Mouse (Mus musculus) left cerebral cortex, postnatal 10 days (tissue): ENCODE results near the gene Alyref. TPM values are rescaled to one million over a fixed set of nuclear protein-coding genes. Genes with fewer than 3 reads are reported as not detected.
A peak's percentile ranks its signal among the peaks of the same experiment; 100 is the strongest.
"Not testable (repeated sequence)": the region's sequence is repeated elsewhere in the genome, so short reads cannot be mapped to it uniquely, and the experiment has no call there.

Experiments used
- DNase-seq, 2 experiments: peaks; one replicate each; pipeline ENCODE4 v3.0.0; 2021 to 2022; ENCODE audit warnings: low spot score in 2 of 2, mixed read lengths in 1 of 2; ENCODE audit errors: extremely low spot score in 1 of 2
- intact Hi-C: fragments of 180-260 bp; cut with DNase I; formaldehyde crosslinking; loops from one replicate; pipeline ENCODE4 v1.15.1; 2025
- total RNA-seq, 2 experiments: library from RNA; stranded (reverse); gene quantifications; 2 replicates each; pipeline ENCODE4 v1.2.3; 2021

The Alyref gene
- total RNA-seq, 2 experiments from 2014 or later, result 69.3 to 76.5 TPM

- intact Hi-C loops, result no loop called here
- no peak for DNase-seq
Measured at GRCm38 (mm10) chr11:120609250-120609649, 11.1 kb upstream of the Alyref start.

DNA sequence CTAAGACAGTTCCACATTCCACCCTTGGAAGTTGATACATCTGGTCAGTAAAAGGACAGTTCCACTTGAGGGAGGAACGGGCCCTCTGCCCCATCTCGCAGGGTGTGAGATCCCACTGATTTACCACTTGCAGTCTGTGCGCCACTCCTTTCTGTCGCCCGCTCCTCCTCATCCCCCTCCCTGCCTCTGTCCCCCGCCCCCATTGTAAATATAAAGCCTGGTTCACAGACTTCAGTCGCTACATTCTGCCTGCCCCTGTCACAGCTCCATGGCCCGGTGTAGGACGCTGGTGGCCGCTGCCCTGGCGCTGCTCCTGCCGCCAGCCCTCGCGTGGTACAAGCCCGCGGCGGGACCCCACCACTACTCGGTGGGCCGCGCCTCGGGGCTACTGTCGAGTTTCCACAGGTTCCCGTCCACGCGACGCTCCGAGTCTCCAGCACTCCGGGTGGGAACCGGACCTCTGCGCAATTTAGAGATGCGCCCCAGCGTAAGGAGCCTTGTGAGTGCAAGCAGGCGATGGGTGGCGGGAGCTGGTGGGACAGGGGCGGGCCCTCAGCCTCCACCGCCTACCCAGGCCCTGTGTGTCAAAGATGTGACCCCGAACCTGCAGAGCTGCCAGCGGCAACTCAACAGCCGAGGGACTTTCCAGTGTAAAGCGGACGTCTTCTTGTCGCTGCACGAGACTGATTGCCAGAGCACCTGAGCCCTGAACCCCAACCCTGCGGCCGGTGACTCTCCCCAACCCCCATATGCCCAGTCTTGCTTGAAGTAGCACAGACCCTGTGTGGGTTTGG lies 10.3 kb upstream of the Alyref start, which contains the start of gene Npb:
Gene Npb (plus strand): TSS at position 237 of the 794 bp plus-strand sequence.
- intact Hi-C loops, result no loop called here
- no peak for DNase-seq

DNA sequence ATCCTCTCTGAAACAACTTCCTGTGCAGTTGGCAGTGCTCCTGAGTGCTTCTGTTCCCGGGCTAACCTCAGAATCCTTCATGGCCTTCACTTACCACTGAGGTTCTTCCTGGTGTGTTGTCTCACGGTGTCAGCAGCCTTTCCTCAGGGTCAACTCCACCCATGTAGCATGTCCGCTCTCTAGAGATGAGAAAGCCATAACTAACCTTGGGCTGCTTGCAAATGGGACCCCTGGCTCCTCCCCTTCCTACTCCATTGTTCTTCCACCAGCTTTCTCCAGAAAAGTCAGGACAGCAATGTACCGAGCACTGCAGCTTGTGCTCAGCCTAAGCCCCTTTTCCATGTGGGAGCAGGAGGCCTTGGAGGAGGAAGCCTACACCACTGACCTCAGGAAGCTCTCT lies 8.6 kb upstream of the Alyref start:
- no peak for DNase-seq
- intact Hi-C loops, result no loop called here

DNA sequence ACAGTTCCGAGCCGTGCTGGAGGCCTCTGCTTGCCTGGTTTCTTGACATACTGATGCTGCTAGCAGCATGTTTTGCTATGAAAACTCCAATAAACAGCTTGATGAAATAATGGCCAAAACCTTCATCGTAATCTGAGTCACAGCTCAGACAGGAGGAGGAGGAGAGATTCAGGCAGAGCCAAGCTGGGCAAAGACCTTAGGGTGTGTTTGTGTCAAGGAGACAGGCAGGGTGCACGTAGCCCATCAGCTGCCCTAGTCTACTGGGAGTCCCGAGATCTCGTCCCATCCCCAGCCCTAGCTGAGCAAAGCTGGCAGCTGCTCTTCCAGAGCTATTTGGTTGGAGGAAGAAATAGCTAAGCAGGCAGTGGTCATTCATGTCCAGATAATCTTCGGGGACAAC lies 7.5 kb upstream of the Alyref start:
- intact Hi-C loops, result no loop called here
- no peak for DNase-seq

DNA sequence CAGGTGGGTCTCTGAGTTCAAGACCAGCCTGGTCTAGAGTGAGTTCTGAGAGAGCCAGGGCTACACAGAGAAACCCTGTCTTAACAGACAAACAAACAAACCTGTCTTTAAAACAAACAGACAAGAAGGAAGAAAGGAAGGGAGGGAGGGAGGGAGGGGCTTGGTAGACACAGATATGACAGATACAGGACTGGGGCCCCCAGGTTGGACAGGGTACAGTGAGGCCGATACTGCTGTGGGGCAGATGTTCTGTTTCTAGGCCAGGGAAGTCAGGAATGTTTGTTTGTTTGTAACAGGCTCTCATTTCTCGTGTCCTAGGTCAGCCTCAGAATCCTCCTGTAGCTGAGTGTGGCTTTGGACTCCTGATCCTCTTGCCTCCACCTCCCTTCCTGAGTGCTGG lies 5.4 kb upstream of the Alyref start:
- intact Hi-C loops, result no loop called here
- no peak for DNase-seq

DNA sequence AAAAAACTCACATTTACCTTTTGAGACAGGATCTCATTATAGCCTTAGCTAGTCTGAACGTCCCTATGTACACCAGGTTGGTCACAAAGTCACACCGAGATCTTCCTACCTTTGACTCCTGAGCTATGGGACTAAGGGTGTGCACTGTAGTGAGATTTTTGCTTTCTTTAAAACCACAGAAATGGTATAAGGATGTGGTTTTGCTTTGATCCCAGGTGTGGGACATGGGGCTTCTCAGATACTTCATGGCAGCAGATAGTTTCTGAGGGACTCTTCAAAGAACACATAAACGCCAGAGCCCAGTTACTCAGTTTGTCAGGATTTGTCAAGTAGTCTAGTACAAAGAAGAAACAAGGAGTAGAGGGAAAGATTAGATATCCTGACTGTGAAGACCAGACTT lies 2.6 kb upstream of the Alyref start:
- intact Hi-C loops, result no loop called here
- no peak for DNase-seq

GRCm38 (mm10) chr11:120598990-120599549 lies 905 bp upstream of the Alyref start:
- intact Hi-C loops, result no loop called here
- DNase-seq, result no peak

DNA sequence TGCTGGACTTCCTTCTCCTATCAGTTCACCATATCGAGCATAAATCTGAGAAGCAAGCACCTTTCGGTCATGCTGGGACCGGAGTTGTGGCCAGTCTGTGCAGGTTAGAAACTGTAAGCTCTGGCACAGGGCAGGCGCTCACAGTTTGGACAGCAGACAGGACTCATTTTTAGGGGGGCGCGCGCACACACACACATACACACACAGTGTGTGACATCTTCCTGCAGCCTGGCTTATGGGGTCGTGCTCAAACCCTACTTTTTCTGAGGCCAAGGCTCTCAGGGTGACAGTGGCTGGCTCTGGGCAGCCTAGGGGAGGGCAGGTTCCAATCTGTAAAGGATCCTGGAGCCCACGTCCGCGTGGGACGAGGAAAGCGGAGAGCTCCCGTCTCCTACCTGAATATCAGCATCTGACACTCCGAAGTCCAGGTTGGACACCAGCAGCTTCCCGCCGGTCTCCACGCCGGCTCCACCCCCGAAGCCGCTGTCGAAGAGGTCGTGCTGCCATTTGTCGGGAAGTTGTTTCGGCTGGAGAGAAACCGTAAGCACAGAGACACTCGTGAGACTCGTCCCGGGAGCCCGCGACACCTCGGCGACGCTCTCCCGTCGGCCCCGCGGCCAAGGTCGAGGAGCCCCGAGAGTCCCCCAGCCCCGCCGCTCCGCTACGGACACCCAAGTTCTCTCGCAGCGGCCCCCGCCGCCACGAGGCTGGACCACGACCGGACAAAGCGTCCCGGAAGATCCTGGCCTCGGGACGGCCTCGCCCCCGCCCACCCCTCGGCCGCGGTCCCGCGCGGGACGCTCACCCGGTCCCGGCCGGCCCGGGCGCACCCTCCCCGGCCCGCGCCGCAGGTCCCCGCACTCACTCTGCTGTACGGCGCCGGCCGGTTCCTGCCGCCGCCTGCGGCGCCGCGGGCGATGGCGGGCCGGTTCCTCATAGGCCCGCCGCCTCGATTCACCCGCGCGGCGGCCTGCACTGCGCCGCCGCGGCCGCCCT lies 627 bp downstream of the Alyref start:
- intact Hi-C loops, result no loop called here
- peak in 1 of 2 experiments; percentile 49 for DNase-seq

DNA sequence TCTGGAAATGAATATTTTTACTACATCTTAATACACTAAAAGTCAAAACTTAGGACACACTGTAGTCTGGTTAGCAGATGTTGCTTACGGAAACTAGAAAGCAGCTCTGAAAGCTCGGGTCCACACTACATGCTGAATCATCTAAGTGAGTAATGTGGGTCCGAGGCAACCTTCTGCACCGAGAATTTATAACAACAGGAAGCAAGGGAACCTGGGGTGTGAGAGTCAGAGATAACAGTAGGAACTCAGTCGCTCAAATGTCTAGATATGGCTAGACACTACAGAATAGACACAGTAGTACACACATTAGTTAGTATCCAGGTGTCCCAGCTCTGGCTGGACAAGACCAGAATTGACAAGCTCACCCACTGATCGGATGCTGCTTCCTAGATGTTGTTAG lies 9.6 kb downstream of the Alyref start:
- no peak for DNase-seq
- intact Hi-C loops, result no loop called here

- intact Hi-C loops, result no loop called here
- no peak for DNase-seq
Measured at GRCm38 (mm10) chr11:120583937-120584336, 14.2 kb downstream of the Alyref start.

DNA sequence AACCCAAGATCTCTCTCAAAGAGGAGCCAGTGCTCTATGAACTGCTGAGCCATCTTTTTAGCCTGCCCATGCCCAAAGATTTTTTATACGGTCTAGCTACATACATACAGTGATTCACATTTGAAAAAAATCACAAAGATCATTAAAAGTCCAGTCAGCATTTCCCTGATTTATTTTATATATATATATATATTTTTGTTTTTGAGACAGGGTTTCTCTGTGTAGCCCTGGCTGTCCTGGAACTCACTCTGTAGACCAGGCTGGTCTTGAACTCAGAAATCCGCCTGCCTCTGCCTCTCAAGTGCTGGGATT lies 15.2 kb downstream of the Alyref start:
- intact Hi-C loops, DNase-seq: not testable (repeated sequence)

DNA sequence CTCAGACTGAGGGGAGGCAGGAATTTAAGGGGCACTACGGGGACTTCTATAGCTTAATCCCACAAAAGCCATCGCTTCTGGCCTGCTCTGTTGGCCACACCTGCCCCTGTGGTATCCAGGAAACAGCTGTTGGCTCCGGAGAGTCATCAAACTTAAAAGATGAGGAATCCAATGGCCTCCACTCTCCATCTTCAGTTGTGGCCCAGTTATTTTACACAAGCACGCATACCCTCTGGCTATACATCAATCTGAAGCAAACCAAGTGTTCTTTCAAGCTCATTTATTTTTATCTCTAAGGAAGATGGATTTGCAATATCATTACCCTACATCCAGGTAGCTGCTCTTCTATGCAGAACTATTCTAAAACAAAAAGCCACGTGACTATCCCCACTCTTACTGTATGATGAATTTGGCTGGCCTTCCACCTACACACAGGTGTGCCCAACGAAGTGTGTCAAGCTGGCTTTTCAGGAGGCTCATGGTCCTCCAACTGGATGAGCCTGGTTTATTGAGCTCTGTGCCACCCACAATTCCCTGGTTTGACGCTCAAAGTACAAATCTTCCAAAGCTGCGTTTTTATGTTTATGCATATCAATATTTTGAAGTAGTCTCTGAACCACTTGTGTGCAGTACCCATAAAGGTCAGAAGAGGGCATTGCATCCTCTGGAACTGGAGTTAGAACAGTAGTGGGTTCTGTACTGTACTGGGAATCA lies 15.7 kb downstream of the Alyref start:
- intact Hi-C loops, result no loop called here
- DNase-seq, result no peak

- peak; percentile 84 to 94 for DNase-seq
- intact Hi-C loops, result no loop called here
Measured at GRCm38 (mm10) chr11:120581490-120582267, 16.5 kb downstream of the Alyref start, which contains the start of gene Arhgdia. Arhgdia (minus strand) TSS chr11:120581624.

GRCm38 (mm10) chr11:120580871-120581331 lies 17.3 kb downstream of the Alyref start:
- intact Hi-C loops, result no loop called here
- DNase-seq, result peak in 1 of 2 experiments; percentile 70

GRCm38 (mm10) chr11:120580190-120580589 lies 18.0 kb downstream of the Alyref start:
- no peak for DNase-seq
- intact Hi-C loops, result no loop called here

- intact Hi-C loops, result no loop called here
Measured at GRCm38 (mm10) chr11:120579316-120580107, 18.7 kb downstream of the Alyref start.

DNA sequence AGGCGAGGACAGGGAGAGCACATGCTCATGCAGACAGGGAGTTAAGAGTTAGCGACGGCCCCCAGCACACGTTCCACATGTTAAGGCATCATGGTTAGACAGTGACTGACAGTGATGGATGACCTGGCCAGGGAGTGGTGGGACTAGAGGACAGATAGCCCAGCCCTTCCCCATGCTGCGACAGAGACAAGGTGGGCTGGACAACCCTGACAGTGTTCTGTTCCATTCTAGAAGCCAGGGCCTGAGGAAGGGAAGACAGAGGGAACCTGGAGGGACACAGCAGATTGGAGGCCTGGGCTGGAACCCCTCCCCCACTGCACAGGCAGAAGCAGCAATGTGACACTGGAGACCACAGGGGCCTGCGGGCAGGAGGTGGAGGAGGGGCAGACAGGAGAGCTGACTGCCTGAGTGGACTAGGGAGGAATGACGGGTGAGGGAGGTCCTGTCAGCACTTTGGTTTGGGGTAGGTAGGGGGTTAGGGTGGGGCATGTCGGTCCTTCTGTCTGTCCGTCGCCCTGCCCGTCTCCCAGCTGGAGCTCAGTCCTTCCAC lies 19.4 kb downstream of the Alyref start:
- DNase-seq, result peak in 1 of 2 experiments; percentile 57
- intact Hi-C loops, result no loop called here

More at GRCm38 (mm10) chr11:120579316-120580107, 18.7 kb downstream of the Alyref start:
- DNase-seq, result peak in 1 of 2 experiments; percentile 78
